Mouse (Mus musculus) regulatory T cell (primary cell): ENCODE measurements around the gene Afg3l1.
"Not testable (repeated sequence)": the region's sequence is repeated elsewhere in the genome, so short reads cannot be mapped to it uniquely, and the experiment has no call there.

Experiments used
- in situ Hi-C: fragments of 300-600 bp; cut with MboI, MseI; formaldehyde crosslinking; loops from one replicate; pipeline ENCODE4 v1.15.1; 2025; ENCODE audit warnings: high pct_unique_total_duplicates

The Afg3l1 gene

DNA sequence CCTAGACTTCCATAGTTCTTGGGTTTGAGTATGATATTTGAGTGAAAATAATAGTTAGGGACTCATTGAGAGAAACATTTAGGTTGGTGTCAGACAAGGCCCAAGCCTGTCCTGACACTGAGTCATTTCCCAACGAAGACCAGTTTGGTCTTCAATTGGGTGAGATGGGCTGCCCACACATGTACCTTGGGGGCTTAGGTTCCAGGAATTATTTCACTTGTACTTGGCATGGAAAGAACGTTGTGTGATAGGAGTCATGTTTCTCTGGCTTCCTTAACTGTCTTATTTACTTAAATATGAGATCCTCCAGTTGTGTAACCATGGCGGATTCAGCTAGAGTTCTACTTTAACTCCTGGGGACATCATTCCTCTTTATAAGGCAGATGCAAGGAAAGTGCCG lies 14.1 kb upstream of the Afg3l1 start:
- in situ Hi-C loops, result no loop called here

DNA sequence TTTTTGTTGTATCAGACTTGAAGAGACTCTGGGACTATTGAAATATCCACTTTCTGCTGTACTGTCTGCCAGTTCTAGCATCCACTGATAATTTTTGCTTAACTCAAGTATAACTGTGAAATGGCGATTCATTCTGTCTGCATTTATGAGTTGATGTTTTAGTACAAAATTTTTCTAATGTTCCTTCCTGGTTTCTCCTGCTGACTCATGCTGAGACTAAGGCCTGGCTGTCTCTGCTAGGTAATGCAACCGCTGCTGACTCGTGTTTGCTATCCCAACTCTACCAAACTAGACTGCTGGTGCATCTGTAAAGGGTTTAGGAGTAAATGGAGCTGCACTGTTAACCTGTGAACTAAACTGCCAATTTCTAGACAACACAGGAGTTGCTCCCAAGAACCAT lies 10.2 kb upstream of the Afg3l1 start:
- in situ Hi-C loops, result no loop called here

DNA sequence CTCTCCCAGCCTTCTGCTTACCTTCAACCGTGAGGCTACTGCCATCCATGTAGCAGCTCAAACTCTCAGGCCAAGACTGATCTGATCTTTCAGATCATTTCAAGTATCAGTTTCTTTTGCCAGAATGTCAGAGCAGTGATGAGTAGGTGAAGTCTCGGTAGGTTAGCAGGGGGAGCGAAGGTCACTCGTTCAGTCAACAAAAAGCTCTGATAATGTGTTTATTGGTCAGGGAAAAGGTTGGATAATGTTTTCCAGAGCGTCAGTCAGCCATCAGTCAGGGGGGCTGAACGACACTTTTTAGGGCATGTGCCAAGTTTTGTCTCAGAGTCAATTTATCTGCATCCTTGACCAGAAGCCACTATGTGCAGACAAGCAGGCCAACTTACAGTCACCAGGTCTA lies 4.7 kb upstream of the Afg3l1 start:
- in situ Hi-C loops, result not testable (repeated sequence)

DNA sequence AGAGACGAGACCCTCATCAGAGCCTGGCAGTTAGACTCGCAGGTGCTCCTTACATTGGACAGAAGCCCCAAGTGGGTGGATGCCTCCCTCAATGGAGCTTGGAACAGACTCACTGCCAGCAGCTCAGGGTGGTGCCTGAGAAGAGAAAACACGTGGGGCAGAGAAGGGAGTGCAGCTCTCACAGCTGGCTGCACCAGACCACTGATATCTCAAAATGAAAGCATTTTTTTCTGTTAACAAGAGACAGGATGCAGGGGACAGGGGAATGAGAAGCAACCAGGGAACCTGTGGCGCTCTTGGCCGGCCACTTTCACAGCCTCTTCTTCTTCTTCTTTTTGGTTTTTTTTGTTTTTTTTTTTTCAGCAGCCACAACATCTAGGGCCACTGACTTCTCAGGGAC lies 3.2 kb upstream of the Afg3l1 start:
- in situ Hi-C loops, result not testable (repeated sequence)

DNA sequence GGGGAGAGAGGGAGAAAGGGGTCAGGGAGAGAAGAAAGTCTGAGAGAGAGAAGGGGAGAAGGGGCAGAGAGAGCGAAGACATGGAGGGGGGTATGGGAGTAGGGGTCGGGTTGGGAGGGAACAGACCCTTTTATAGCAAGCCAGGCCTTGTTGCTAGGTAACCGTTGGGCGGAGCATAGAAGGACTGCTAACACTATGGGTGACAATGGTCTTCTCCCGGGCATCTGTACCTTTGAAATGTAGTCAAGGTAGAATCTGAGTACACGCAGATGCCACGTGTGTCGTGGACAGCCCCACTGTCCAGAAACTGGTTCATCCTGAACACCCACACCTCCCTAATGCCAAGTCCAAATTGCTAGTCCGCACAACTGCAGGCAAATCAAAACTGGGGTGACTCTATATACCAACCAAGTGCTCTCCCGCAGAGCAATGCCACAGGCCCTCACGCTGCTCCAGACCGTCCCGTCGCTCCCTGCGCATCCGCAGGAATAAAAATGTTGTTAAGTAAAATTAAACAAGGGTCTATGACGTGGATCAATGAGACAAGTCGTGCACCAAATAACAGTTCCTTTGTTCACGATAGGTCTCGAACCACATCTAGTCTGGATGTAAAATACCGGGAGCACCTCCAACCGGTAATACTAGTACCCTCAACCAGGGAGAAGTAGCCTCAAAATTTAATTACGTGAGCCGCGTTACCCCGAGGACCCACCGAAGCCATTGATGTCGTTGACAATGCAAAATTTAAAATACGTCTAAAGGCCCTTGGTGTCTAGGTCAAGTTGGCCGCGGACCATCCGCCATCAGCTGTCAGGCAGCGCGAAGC lies 579 bp upstream of the Afg3l1 start:
- in situ Hi-C loops, result no loop called here

DNA sequence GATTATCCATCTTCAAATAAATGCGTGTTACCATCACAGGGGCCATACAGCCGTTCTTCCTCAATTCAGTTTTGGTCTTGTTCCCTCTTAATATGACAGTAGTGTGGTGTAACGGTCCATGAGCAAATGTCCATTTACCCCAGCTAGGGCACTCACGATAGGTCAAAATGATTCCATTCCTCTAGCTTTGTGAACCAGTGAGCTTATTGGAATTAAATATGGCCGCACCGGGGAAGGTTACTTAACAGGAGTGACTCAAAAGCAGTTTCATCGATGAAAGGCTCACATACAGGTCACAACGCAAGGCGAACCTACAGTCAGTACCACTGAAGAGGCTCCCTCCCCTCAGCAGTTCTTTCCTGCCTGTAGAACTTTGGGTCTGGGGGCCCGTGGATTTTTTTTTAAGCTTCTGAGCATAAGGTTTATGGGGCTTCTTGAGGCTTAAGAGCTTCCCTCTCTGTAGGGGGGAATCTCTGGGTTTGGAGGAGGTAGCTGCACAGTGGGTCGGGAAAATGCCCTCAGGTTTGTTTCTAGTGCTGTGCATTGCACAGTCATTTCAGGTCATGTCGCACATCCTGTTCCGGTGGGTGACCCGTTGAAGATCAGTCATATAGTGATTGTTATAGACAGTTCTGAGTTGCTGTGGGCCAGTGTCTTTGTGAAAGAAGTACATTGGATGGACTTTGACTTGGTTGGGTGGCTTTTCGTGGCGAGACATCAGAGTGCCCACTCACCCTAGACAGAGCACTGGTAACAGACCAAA lies 934 bp downstream of the Afg3l1 start:
- in situ Hi-C loops, result no loop called here

DNA sequence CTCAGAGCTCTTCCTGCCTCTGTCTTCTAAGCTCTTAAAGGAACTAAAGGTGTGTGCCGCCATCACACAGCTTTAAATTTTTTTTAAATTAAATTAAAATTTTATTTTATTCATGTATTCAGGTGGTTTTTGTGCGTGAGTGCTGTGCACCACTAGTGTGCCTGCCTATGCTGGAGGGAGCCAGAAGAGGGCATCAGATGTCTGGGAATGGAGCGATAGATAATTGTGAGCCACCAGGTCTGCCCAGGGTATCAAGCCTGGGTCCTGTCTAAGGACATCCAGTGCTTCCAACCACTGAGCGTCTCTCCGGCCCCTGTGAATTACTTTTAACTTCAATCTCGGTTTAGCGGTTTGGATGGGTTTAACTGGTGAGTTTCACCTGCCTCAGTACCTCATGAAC lies 4.9 kb downstream of the Afg3l1 start:
- in situ Hi-C loops, result loop anchor here (10.0 kb wide), 1 partner anchor 1232 kb away; no protein-coding TSS in a partner anchor

DNA sequence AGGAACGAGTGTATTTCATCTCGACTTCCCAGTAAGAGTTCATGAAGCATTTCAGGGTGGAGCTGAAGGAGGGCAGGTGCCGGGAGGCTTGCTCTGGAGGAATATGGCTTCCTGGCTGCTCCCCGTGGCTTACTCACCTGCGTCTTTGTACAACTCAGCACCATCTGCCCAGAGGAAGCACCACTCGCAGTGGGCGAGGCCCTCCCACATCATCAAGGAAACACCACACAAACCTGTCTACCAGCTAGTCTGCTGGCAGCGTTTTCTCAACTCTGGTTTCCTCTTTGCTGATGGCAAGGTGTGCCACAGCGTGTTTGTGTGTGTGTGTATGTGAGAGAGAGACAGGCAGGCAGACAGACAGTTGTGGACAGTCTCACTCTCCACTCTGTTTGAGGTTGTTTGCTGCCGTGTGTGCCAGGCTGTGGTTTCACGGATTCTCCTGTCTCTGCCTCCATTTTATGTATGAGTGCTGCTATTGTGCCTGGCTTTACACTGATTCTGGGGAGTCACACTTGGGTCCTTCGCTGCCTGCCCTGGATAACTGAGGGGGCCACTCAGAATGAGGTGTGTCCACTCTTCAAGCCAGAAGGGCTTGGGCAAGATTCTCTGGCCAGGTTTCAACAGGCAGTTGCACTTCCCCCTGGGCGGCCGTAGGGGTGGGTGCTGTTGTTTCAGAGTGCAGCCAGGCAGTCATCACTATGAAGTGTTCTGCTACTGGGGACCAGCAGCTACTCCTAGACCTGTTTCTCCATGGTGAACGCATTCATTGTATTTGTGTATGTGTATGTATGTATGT lies 13.8 kb downstream of the Afg3l1 start:
- in situ Hi-C loops, result no loop called here

DNA sequence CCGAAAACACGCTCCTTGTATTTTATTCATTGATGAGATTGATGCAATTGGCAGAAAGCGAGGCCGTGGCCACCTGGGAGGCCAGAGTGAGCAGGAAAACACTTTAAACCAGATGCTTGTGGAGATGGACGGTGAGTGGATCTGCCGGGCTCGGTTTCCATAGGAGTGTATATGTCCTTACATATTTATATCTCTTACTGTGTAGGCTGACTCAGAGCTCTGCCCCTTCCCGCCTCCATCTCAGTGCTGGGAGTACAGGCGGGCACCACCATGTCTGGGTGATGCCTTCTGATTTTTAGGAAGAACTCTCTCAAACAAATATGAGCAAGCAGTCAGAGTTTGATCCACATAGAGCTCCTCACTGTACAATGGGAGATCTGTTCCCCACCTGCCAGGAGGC lies 15.2 kb downstream of the Afg3l1 start:
- in situ Hi-C loops, result no loop called here

DNA sequence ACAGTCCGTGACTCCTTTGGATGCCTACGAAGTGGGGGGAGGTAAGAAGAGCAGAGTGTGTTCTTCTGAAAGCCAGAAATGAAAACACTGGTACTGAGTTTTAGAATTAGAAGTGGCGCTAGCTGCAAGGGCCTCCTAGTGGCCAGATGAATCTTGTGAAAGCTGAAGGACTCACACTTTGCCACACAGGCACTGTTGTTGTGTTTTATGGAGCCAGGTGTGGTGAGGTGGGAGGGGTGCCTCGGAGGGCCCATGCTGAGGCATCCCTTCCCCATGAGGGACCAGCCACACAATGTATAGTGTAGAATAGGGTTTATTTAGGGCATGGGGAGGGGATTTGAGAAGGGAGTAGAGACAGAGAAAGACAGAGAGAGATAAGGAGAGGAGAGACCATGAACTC lies 20.0 kb downstream of the Afg3l1 start:
- in situ Hi-C loops, result loop anchor here (5.0 kb wide), 1 partner anchor 105 kb away; no protein-coding TSS in a partner anchor

DNA sequence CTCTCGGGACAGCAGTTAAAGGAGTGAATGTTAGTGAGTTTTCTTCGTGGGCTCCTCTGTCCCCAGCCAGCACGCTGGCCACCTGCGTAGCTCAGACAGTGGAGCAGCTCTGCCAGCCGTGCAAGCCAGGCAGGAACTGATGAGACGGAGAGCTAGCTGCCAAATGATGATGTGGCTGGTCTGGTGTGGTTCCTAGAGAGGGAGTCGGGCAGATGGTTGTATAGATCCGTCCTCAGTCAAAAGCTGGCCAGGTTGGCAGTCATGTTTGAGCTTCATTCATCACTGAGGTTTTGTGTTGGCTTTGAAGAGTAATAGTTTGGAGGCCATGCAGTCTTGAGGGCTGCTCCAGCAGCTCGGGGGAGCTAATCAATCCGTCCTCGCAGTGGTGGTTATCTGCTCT lies 21.3 kb downstream of the Afg3l1 start:
- in situ Hi-C loops, result loop anchor here (5.0 kb wide), 1 partner anchor 107 kb away; no protein-coding TSS in a partner anchor

DNA sequence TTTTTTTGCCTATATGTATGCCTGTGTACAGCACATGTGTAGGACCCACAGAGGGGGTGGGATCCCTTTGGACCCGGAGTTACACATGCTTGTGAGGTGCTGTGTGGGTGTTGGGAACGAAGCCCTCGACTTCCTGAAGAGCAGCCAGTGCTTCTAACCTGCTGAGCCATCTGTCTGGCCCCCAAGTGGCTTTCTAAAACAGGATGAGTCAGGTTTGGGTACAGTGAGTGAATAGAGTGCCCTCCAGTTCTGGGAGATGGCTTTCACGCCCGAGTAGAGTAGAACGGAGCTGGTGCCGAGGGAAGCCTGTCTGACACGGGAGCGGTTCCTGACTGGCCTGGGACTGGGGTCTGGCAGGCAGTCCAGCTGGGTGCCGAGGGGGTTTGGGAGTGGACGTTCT lies 21.9 kb downstream of the Afg3l1 start:
- in situ Hi-C loops, result loop anchor here (5.0 kb wide), 1 partner anchor 107 kb away; no protein-coding TSS in a partner anchor

DNA sequence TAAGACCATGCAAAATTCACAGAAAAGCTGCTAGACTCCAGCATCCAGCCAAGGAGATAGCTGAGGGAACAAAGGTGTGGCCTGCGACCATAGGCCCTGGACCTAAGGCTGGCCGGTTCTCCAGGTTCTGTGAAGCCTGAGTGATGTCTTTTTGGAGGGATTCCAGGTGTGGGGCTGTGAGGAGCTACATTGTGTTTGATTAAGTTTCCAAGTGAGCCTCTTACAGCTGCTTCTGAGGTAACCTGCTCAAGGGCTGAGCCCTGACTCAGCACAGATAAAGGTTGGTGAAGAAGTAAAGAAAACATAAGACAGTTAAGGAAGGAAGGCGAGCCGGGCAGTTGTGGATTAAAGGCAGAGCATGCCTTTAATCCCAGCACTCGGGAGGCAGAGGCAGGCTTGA lies 24.5 kb downstream of the Afg3l1 start:
- in situ Hi-C loops, result no loop called here

DNA sequence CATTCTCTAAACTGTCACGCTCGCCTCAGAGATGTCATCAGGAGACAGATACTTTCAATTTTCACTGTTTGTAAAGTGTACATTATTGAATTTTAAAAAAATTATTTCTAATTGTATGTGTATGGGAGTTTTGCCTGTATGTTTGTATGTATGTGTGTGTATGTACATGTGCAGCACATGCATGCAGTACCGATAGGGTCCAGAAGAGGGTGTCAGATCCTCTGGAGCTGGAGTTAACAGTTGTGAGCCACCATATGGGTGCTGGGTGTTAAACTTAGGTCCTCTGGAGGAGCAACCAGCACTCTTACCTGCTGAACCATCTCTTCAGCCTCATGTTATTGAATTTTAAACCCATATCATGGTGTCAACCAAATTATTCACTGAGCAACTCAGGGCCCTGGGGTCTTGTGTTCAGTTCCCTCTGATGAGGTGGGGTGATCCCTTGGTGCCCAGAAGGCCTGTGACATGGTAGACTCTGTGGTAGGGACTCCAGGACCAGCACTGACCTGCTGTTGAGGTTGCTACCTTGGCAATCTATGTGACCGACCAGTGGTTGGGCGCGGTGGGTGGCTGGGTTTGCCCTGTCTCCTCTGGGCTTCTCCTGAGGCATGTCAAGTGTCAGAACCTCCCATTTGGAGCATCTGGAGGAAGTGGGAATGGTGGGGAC lies 26.2 kb downstream of the Afg3l1 start:
- in situ Hi-C loops, result no loop called here

DNA sequence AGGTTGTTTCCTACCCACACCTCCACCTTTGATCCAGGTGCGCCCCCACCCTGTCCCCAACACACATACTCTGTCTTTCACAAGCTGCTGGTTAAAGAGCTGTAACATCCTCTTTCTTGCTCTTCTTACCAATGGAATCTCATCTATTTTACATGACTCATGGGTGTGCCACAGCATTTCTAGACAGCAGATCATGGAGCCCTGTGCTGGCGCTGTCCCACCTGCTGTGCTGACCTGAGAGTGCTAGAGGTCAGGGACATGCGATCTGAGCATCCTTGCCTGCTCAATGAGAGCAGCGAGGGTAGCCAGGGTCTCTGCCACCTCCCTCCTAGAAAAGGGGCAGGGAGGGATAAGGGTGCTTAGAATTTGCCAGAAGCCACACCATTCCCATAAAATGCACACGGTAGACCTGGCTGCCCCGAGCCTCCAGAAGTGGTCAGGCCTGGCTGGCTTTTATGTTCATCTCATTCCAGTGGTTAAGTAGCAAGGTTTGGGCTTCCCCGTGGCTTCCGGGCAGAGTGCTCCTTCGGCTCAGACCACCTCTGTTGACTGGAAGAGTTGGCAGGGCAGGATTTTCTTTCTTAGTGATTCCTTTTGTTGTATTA lies 27.0 kb downstream of the Afg3l1 start:
- in situ Hi-C loops, result no loop called here

DNA sequence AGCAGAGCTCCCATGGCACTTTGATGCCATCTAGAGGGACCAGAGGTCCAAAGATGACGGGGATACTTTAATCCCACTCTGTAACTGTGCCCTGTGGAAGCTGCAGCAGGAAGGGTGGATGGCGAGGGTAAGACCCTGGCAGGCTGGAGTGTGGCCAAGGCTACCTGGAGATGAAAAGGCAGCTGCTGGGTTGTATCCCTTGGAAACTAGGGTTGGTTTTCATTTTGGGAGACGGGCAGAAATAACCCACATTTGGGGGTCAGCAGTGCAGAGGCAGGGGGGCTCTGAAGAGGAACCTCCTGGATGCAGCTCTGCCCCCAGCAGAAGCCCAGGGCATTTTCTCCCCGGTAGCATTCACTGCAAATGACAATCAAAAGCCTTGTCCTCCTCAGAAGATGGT lies 27.6 kb downstream of the Afg3l1 start:
- in situ Hi-C loops, result no loop called here

DNA sequence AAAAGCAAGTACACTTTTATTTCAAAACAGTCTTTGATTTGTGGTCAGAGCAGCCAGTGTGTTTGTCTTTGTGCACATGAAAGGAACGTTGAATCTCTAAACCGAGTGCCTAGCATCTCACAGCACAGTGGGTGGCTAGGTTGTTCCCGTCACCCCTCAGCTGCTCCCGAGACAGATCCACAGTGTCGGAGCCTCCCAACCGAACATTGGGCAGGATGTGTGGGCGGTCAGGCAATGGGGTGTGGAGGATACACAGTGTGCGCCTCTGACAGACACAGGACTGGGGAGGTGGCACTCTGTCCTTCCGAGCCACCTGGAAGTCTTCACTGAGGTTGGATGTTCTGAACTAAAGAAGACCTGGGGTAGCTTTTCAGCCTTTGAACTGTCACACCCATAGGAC lies 28.0 kb downstream of the Afg3l1 start:
- in situ Hi-C loops, result no loop called here

DNA sequence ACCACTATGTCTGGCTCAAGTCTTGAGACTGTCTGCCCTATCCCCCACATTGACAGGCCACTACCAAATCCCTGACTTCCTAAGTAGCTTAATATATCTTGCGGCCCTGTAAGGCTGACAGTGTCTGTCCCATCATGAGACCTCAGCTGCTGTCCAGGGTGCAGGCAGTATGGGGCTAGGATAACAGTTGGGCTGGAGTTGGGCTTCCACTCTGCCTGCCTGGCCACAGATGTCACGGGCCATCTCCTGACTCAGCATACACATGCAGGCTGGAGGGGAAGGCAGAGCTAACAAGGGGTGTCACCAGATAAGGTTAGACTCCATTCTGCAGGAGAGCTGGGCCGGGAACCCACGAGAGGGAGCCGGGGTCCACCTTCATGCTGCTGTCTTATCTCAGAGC lies 29.4 kb downstream of the Afg3l1 start:
- in situ Hi-C loops, result no loop called here

DNA sequence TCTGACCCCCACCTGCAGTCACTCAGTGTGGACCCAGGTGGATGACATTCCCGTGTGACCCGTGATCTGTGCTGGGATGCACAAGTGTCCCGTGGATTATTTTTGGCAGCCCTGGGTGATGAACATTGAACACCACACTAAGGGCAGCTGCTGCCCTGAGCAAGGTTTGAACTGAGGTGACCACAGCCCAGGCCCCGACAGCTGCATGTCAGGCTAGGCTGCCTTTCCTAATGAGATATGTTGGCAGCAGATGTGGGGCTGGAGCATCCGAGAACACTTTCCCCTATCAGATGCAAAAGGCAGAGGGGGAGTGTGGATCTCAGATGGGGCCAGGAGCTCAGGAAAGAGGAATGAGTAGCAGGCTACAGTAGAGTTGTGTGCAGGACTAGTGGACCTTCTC lies 33.1 kb downstream of the Afg3l1 start:
- in situ Hi-C loops, result no loop called here

DNA sequence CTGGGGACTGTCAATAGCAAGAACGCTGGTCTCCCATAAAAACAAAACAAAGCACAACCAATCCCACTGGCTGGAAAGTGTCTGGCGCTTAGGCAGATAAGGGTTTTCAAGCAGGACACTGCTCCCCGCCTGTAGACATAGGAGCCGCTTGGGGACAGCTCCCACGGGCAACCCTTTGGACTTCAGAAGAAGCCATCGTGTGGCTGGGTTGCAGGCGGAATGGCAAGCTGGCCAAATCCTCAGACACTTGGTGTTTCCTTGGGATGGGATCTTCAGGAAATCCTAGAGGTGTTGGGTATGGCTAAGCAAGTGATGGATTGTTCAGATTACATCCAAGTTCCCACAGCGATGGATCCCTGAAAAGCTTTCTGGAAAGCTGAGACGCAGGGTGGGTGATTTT lies 36.4 kb downstream of the Afg3l1 start:
- in situ Hi-C loops, result no loop called here
